Mouse (Mus musculus) CD4-positive helper T cell, adult 2 months (primary cell): ENCODE measurements around the gene Gm10696.
"Not testable (repeated sequence)": the region's sequence is repeated elsewhere in the genome, so short reads cannot be mapped to it uniquely, and the experiment has no call there.

Experiments
- DNase-seq: peaks from one replicate; pipeline ENCODE4 v3.0.0-alpha.2; 2012; ENCODE audit warnings: low read depth, missing footprints, low spot score

The Gm10696 gene

DNA sequence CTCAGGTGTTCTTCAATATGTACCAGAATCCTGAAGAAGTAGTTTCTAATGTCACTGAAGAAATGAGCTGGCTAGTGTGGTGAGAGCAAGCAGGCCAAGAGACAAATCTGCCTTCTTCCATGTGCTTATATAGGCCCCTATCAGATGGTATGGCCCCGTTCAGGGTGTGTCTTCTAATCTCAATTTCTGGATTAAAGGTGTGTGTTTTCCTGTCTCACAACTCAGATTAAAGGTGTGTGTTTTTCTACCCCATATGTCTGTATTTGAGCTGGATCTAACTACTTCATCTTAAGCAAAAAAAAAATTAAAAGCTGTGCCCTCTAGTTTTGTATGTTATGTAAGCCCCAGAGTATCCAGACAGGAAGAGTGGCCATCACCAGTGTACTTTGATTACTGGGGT, at the start of gene Gm10696:
Gene Gm10696, minus strand, starts transcription at position 101 of the 400 bp plus-strand sequence.
- DNase-seq, result not testable (repeated sequence)

DNA sequence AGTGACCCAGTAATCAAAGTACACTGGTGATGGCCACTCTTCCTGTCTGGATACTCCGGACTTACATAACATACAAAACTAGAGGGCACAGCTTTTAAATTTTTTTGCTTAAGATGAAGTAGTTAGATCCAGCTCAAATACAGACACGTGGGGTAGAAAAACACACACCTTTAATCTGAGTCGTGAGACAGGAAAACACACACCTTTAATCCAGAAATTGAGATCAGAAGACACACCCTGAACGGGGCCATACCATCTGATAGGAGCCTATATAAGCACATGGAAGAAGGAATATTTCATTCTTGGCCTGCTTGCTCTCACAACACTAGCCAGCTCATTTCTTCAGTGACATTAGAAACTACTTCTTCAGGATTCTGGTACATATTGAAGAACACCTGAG, 18.4 kb upstream of the Gm10696 start, which contains the start of gene Gm5286:
Gene Gm5286, plus strand, starts transcription at position 301 of the 400 bp plus-strand sequence.
- not testable (repeated sequence) for DNase-seq

GRCm38 (mm10) chr3:94167351-94167750, 10.6 kb downstream of the Gm10696 start:
- not testable (repeated sequence) for DNase-seq
